Mouse (Mus musculus) thymus, adult 2 months (tissue): ENCODE measurements around the gene Haus2.

Experiments used
- CTCF ChIP-seq: fragments of 200-500 bp; IDR thresholded peaks from 2 replicates; pipeline ENCODE4 v1.5.1; 2012; ENCODE audit warnings: mild to moderate bottlenecking, control low read depth, low read length, moderate library complexity, borderline replicate concordance; ENCODE audit not compliant: control insufficient read depth, poor library complexity, insufficient read depth; ENCODE audit errors: extremely low read depth
- POLR2A ChIP-seq: fragments of 200-500 bp; IDR thresholded peaks from 2 replicates; pipeline ENCODE4 v1.6.1; 2012; ENCODE audit warnings: mild to moderate bottlenecking, low read length, control low read depth, moderate library complexity; ENCODE audit not compliant: control insufficient read depth, poor library complexity, insufficient read depth; ENCODE audit errors: extremely low read depth

DNA sequence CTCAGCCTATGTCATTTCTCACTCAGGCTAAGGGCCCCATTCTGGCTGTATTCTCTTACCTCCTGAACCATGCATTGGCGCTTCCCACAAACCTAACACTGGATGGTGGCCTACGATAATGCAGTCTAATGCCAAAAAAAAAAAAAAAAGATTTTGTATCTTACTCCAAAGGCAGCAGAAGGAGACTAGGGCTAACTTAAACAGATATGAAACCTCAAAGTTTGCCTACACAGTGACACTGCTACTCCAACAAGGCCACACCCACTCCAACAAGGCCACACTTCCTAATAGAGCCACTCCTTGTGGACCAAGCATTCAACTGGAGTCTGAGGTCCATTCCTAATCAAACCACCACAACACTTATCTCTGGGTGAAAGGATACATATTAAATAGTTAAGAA, 47.5 kb downstream of the Haus2 start:
- TF ChIP-seq CTCF (no peak), POLR2A (no peak)
